Mouse (Mus musculus) liver, embryonic 14.5 days (tissue): ENCODE measurements around the gene Tspan13.

Experiments
- CTCF ChIP-seq: IDR thresholded peaks from 2 replicates; pipeline ENCODE4 v1.5.1; 2016; ENCODE audit warnings: antibody characterized with exemption, low read depth, control low read depth
- EP300 ChIP-seq: IDR thresholded peaks from 2 replicates; pipeline ENCODE4 v1.6.1; 2016; ENCODE audit warnings: antibody characterized with exemption, low read depth

- TF ChIP-seq CTCF (no peak), EP300 (no peak)
Observed at GRCm38 (mm10) chr12:35966768-35967141, 75.5 kb downstream of the Tspan13 start.
